Mouse (Mus musculus) common myeloid progenitor, adult 5-6 weeks (primary cell): ENCODE data around the gene 4922502D21Rik. TPM values are rescaled to one million over a fixed set of nuclear protein-coding genes. Genes with fewer than 3 reads are reported as not detected.

Experiments used
- ATAC-seq: replicated peaks from 2 replicates; pipeline ENCODE4 v1.8.0; 2016; ENCODE audit warnings: low read depth, mild to moderate bottlenecking, moderate TSS enrichment, inconsistent platforms; ENCODE audit not compliant: poor library complexity, severe bottlenecking
- total RNA-seq: library from RNA; stranded (forward); fragments of 200-1000, 187-1606 nt; gene quantifications from 2 replicates; pipeline ENCODE4 v1.2.3, GENCODE M21; 2017

Gene 4922502D21Rik
- total RNA-seq, 1 experiment from 2014 or later: 0.14 TPM

DNA sequence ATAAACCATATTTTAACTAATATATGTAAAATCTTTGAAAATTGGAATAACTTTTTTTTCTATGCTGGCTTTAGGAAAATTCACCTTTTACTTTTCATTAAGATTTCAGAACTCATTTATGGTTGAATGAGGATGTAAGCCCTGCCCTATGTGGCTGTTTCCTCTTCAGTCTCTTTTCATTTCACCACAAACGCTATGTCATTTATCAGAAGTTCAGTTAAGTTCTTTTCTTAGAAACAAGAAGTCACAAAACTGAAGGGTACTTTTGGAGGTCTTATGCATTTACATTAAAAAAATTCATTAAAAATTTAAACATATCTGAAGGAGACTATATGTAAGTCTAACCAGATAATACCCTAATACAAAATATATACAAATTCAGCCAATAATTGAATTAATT, 15.9 kb downstream of the 4922502D21Rik start:
- ATAC-seq: peak; percentile 83

- ATAC-seq: no peak
Measured at GRCm38 (mm10) chr6:129314655-129315168, 16.9 kb downstream of the 4922502D21Rik start.

GRCm38 (mm10) chr6:129312499-129312898, 19.1 kb downstream of the 4922502D21Rik start:
- ATAC-seq: no peak

DNA sequence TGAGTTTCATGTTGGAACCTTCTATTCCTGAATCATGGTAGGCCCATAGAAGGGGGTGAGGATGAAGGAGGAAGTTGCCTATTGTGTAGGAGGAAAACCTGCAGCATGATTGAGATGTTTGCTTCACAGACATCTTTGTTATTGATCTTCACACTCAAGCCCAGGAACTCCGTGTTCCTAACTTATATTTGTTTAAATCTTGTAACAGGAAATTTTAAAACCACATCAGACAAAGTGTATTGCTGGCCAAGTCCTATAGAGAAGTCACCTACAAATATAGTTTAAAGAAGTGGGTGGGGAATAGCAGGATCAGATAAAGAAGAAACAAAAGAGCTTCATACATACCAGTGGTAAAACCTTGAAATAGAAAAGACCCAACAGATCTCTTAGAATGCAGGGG, 27.4 kb downstream of the 4922502D21Rik start:
- no peak for ATAC-seq

- ATAC-seq: no peak
Measured at GRCm38 (mm10) chr6:129288708-129289107, 42.9 kb downstream of the 4922502D21Rik start.

DNA sequence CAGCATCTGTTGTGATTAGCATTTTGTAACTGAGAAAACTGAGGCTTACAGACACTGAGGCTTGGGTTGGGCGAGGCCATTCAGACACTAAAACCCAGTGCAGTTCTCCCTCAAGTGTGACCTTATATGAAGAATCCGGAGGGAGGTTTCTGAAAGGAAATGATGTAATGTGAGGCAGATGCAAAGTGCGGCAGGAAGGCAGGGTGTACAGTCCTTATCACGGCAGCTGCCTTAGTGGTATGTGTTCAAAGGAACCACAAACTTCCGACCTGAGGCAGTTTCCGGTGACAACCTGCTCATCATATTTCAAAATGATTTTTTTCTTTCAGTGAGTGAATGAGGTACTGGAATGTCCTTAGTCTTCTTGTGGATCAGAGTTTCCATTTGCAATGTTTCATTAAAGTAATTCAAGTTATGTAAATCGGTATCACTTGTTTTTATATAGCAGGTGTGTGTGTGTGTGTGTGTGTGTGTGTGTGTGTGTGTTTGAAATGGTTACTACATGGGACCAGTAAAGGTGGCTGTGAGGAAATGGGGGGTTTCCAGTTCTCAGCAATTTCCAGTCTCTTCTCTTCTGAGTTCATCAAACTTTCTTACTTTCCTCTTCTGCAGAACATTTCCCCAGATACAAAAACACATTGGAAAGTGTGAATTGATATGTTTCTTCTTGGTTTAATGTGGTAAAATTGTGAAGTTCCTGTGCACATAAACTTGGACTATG, 47.1 kb downstream of the 4922502D21Rik start:
- ATAC-seq: peak; percentile 99

GRCm38 (mm10) chr6:129283271-129283670, 48.3 kb downstream of the 4922502D21Rik start:
- no peak for ATAC-seq

- peak; percentile 33 for ATAC-seq
Measured at GRCm38 (mm10) chr6:129276483-129276882, 55.1 kb downstream of the 4922502D21Rik start.

DNA sequence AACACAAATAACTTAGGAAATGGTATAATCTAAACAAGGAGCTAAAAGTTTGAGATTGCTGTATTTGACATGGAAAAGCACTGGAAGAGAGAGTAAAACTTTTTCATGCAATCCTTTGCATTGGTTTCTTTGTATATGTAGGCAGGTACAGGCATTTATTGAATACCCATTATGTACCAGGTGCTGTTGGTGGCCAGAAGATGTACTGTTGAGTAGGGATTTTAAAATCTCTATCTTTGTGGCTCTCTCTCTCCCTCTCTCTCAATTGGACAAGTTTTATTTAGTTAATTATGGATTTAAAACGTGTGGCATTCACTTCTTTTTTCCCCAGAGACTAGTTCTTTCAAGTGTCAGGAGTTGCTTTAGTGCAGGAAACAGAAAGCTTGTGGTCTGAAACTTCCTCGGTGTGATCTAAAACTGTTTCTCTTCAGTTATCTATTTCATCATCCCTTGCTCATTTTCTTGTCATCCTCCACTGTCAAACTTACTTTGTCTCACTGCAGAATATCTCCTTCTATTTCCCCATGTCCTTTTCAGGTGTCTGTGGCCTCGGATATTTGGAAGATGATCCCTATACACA, 55.9 kb downstream of the 4922502D21Rik start:
- ATAC-seq: 0 out of 2 replicates have a peak, but pooled peaks have one; percentile 21

- ATAC-seq: peak; percentile 79
Measured at GRCm38 (mm10) chr6:129275220-129275619, 56.4 kb downstream of the 4922502D21Rik start, which contains the start of gene Cd69. Gene Cd69 (minus strand): TSS chr6:129275436.

- ATAC-seq: no peak
Measured at GRCm38 (mm10) chr6:129274476-129274875, 57.1 kb downstream of the 4922502D21Rik start.

- peak; percentile 62 for ATAC-seq
Measured at GRCm38 (mm10) chr6:129273662-129274061, 57.9 kb downstream of the 4922502D21Rik start.

Other genes with a start within 250 kb of the 4922502D21Rik start
- not detected in 2 replicates for gene Clec2e, start 230.9 kb downstream of the 4922502D21Rik start, total RNA-seq
- 153 and 168 TPM in 2 replicates for gene Clec2d, start 151.2 kb downstream of the 4922502D21Rik start, total RNA-seq
- gene Cd69, start 56.4 kb downstream of the 4922502D21Rik start, total RNA-seq: 245 and 273 TPM in 2 replicates
- gene Clec12a, start 10.9 kb upstream of the 4922502D21Rik start, total RNA-seq: 117 and 140 TPM in 2 replicates
- not detected in 2 replicates for gene Clec12b, start 54.1 kb upstream of the 4922502D21Rik start, total RNA-seq
- 2.4 and 5.3 TPM in 2 replicates for gene Clec1b, start 65.5 kb upstream of the 4922502D21Rik start, total RNA-seq
- gene Clec9a, start 77.1 kb upstream of the 4922502D21Rik start, total RNA-seq: 1.8 and 6.7 TPM in 2 replicates
- 0.14 TPM in 1 of 2 replicates, not detected in the other for gene Clec1a, start 120.2 kb upstream of the 4922502D21Rik start, total RNA-seq
- 0.82 and 1.1 TPM in 2 replicates for gene Olr1, start 175.4 kb upstream of the 4922502D21Rik start, total RNA-seq
- gene Tmem52b, start 180.8 kb upstream of the 4922502D21Rik start, total RNA-seq: 0.18 TPM in 1 of 2 replicates, not detected in the other
- gene Gabarapl1, start 201.4 kb upstream of the 4922502D21Rik start, total RNA-seq: 90.8 and 91.1 TPM in 2 replicates
- gene Klre1, start 246.1 kb upstream of the 4922502D21Rik start, total RNA-seq: 2.0 TPM in 1 of 2 replicates, not detected in the other